Mouse (Mus musculus) thymus, adult 2 months (tissue): ENCODE data around the gene Anp32a.

Experiments used
- CTCF ChIP-seq: fragments of 200-500 bp; IDR thresholded peaks from 2 replicates; pipeline ENCODE4 v1.5.1; 2012; ENCODE audit warnings: mild to moderate bottlenecking, control low read depth, low read length, moderate library complexity, borderline replicate concordance; ENCODE audit not compliant: control insufficient read depth, poor library complexity, insufficient read depth; ENCODE audit errors: extremely low read depth
- POLR2A ChIP-seq: fragments of 200-500 bp; IDR thresholded peaks from 2 replicates; pipeline ENCODE4 v1.6.1; 2012; ENCODE audit warnings: mild to moderate bottlenecking, low read length, control low read depth, moderate library complexity; ENCODE audit not compliant: control insufficient read depth, poor library complexity, insufficient read depth; ENCODE audit errors: extremely low read depth

DNA sequence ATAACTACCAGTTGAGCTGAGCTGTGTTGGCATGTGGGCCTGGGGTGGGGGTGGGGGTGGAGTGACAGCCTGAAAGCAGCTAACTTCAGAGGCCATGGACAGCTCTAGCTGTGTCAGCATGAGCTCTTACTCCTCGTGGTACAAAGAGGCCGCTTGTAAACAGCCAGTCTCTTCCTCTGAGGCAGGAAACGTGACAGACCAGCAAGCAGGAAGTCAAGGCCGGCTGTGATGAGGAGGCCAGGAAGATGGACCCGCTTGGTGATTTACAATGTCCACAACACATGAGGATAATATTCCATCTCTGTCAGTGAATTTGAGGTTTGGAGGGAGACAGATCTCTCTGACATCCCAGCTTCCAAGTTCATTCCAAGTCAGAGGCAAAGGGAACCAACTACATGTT is 84.2 kb downstream of the Anp32a start:
- no peak for TF ChIP-seq CTCF
- TF ChIP-seq POLR2A, result no peak
